Mouse (Mus musculus) forebrain, embryonic 14.5 days (tissue): ENCODE measurements around the gene Obsl1. TPM values are rescaled to one million over a fixed set of nuclear protein-coding genes. Genes with fewer than 3 reads are reported as not detected.

Experiments used
- ATAC-seq: fragments of 200-750 bp; cut with Nextera tagmentation; 2 replicates; pipeline ENCODE4 v1.8.0; 2017; ENCODE audit warnings: mild to moderate bottlenecking, moderate library complexity
- DNase-seq: peaks from one replicate; pipeline ENCODE4 v3.0.0-alpha.2; 2015; ENCODE audit warnings: low spot score
- H3K27ac ChIP-seq: fragments of 300-500 bp; sonication (generic); 2 replicates; pipeline ENCODE4 v1.5.1; 2014; ENCODE audit warnings: low read depth, mild to moderate bottlenecking, control low read depth, low read length, moderate library complexity
- H3K27me3 ChIP-seq: fragments of 300-500 bp; sonication (generic); replicated peaks from 2 replicates; pipeline ENCODE4 v1.6.1; 2014; ENCODE audit warnings: low read length, control low read depth, mixed read lengths; ENCODE audit not compliant: control insufficient read depth, insufficient read depth
- H3K36me3 ChIP-seq: fragments of 300-500 bp; sonication (generic); 2 replicates; pipeline ENCODE4 v1.6.1; 2014; ENCODE audit warnings: low read length, control low read depth; ENCODE audit not compliant: control insufficient read depth, insufficient read depth
- H3K4me1 ChIP-seq: fragments of 300-500 bp; sonication (generic); 2 replicates; pipeline ENCODE4 v1.6.1; 2014; ENCODE audit warnings: antibody characterized with exemption, low read length, control low read depth; ENCODE audit not compliant: control insufficient read depth, insufficient read depth
- H3K4me2 ChIP-seq: fragments of 300-500 bp; sonication (generic); 2 replicates; pipeline ENCODE4 v1.6.1; 2014; ENCODE audit warnings: mild to moderate bottlenecking, control low read depth, low read length
- H3K4me3 ChIP-seq: fragments of 300-500 bp; sonication (generic); 2 replicates; pipeline ENCODE4 v1.5.1; 2014; ENCODE audit warnings: low read depth, low read length, control low read depth
- H3K9ac ChIP-seq: fragments of 300-500 bp; sonication (generic); 2 replicates; pipeline ENCODE4 v1.6.1; 2014; ENCODE audit warnings: mild to moderate bottlenecking, low read length, control low read depth, moderate library complexity
- H3K9me3 ChIP-seq: fragments of 300-500 bp; sonication (generic); replicated peaks from 2 replicates; pipeline ENCODE4 v1.6.1; 2016; ENCODE audit warnings: low read length, control low read depth, mixed read lengths; ENCODE audit not compliant: control insufficient read depth
- WGBS: fragments of 180-500 bp; shearing (Covaris S2); extraction: QIAGEN DNeasy Blood & Tissue Kit; methylation state at CpG from one replicate; pipeline ENCODE4 v1.1.7; 2014; 5-methylcytosine and 5-hydroxymethylcytosine counted together
- polyA plus RNA-seq: library from polyadenylated mRNA; unstranded; fragments of >200 nt; fragmentation: Nextera tagmentation; extraction: Ambion mirVana; gene quantifications from 2 replicates; pipeline ENCODE4 v1.2.1, GENCODE M21; 2014

Obsl1 gene
- polyA plus RNA-seq, 1 experiment from 2014 or later = 17.0 TPM

DNA sequence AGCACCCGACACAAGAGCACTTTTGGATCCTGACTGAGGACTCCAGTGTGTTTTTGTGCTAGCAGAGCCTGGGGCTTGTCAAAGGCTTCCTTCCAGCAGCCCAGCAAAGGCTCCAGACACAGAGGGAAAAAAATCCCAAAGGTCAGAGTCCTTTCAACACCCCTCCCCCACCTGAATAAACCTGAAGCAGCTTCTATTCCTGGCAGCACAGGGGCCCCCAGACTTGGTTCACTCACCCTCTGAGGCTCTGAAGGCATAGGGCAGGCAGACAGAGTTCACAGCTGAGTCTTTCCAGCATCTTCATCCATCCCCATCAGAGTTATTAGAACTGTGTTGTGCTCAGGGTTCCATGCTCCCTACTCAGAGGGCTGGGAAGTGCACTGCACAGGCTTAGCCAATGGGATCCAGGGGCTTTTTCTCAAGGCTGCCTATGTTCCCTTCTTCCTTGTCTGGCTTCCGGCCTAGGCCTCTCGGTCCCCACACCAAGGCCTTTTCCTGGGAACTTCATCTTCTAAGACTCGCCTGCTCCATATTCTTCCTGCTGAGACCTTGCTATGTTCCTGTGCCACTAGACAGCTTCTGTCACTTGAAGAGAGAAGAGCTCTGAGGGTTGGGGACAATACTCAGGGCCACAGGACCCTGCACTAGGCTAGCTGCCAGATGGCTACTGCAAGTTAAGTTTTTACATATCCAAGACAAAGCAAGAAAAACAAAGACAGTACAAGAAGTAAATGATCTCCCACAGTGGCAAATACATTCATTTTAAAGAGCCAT is 5.4 kb upstream of the Obsl1 start:
- no peaks in the 10 kb centered on the region for H3K36me3 ChIP-seq
- no peak overlapping the region for H3K9ac ChIP-seq
- H3K9me3 ChIP-seq = no peaks in the 10 kb centered on the region
- no peak overlapping the region for H3K27ac ChIP-seq
- H3K4me3 ChIP-seq = no peak overlapping the region
- no peaks in the 10 kb centered on the region for H3K4me1 ChIP-seq
- ATAC-seq = no peak
- 59% methylated on average over 4 of the region's 4 CpGs for WGBS
- 0 out of 2 replicates have a peak, but pooled peaks cover 4% of the 10 kb centered on the region for H3K27me3 ChIP-seq
- DNase-seq = no peak
- H3K4me2 ChIP-seq = no peak overlapping the region

DNA sequence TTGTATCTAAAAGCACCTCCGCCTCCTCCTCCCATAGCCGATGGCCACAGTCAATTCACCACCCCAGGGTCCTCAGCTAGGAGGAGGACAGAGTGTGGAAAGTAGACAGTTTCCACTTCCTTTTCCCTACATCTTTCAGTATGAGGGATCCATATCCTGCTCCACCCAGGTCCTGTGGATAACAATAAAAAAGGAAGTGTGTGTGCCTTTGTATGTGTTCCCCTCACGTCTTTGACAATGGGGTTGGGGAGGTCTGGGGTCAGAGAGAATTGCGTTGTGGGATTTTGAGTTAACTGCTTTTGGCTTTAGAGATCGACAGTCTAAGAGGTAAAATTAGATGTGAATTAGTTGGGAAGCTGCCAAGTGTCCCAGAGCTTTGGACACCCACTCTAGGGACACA is 3.9 kb upstream of the Obsl1 start:
- H3K9me3 ChIP-seq = no peaks in the 10 kb centered on the region
- H3K4me2 ChIP-seq = no peak overlapping the region
- no peak overlapping the region for H3K9ac ChIP-seq
- 0 out of 2 replicates have a peak, but pooled peaks cover 4% of the 10 kb centered on the region for H3K27me3 ChIP-seq
- H3K27ac ChIP-seq = no peak overlapping the region
- H3K36me3 ChIP-seq = no peaks in the 10 kb centered on the region
- H3K4me1 ChIP-seq = peaks cover under 1% of the 10 kb centered on the region
- 72% methylated on average over 5 of the region's 5 CpGs for WGBS
- ATAC-seq (no peak), DNase-seq (no peak)
- no peak overlapping the region for H3K4me3 ChIP-seq

DNA sequence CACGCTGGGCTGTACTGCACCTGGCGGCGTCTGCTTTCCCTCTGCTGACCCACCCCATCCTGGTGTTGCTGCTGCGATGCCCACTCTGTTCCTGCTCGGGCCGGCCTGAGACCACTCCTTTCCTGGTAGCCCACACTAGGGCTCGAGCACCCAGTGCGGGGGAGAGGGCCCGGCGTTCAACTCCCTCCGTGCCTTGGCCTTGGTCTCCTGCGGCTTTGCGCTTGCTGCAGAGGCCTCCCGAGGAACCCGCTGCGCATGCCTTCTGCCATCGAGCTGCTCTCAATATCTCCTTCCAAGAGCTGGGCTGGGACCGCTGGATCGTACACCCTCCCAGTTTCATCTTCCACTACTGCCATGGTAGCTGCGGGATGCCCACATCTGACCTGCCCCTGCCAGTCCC is 3.3 kb upstream of the Obsl1 start:
- DNase-seq (no peak), ATAC-seq (no peak)
- Histone ChIP-seq H3K4me3 (no peak overlapping the region), H3K27me3 (0 out of 2 replicates have a peak, but pooled peaks cover 4% of the 10 kb centered on the region), H3K27ac (no peak overlapping the region), H3K4me1 (peaks cover 3% of the 10 kb centered on the region), H3K9me3 (no peaks in the 10 kb centered on the region), H3K36me3 (no peaks in the 10 kb centered on the region), H3K9ac (no peak overlapping the region), H3K4me2 (no peak overlapping the region)
- WGBS = 59% methylated on average over 20 of the region's 20 CpGs

DNA sequence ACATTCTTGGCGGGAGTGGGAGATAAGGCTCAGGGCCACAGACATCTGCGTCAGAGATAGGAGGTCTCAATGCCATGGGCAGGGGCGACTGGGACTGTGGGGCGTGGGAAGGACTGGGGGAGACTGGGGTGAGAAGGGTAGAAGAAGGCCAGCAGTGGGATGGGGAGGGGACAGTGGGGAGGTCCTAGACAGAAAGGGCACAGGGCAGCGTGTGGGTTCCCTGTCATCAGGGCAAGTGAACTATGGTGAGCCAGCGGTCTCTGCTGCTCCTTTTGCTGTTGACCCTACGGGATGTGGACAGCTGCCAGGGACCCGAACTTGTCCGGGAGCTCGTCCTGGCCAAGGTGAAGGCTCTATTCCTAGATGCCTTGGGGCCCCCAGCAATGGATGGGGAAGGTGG is 754 bp upstream of the Obsl1 start, which contains the start of gene Inha:
TSS of gene Inha (plus strand) at position 72 of the 400 bp plus-strand sequence.
- Histone ChIP-seq H3K9me3 (no peaks in the 10 kb centered on the region), H3K9ac (peak within 1 kb of the TSS; percentile 97), H3K4me1 (peaks cover 9% of the 10 kb centered on the region), H3K4me2 (peak within 1 kb of the TSS; percentile 76), H3K4me3 (peak within 1 kb of the TSS; percentile 86), H3K27ac (peak within 1 kb of the TSS; percentile 79), H3K36me3 (peaks cover 6% of the 10 kb centered on the region), H3K27me3 (0 out of 2 replicates have a peak, but pooled peaks cover 4% of the 10 kb centered on the region)
- ATAC-seq (no peak), DNase-seq (no peak)
- 83% methylated on average over 10 of the region's 10 CpGs for WGBS

DNA sequence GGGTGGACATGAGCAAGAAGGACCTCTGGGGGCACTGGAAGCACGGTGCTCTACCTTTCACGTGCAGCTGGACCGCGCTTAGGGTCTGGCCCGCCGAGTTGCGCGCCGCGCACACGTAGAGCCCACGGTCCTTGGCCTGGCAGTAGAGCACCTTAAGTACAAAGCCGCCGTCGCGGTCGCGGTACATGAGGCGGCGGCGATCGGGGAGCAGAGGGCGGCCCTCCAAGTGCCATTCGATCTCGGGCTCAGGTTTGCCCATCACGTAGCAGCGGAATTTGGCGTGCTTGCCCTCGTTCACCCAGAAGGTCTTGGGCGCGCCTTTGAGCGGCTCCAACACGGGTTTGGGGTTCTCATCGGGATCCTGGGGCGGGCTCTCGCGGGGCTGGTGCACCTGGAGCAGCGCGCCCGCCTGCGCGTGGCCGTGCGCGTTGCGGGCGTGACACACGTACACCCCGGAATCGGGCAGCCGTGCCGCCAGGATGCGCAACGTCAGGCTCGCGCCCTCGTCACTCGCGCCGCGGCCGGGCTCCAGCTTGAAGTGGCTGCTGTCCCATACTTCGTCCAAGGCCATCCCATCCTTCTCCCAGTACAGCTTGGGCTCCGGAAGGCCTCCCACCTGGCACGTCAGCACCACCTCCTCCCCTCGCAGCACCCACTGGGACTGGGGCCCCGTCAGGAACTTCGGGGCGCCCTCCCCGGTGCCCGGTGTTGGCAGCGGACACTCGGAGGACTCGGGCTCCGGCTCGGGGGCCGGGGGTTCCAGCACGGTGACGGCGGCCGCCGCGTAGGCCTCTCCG is 895 bp downstream of the Obsl1 start:
- Histone ChIP-seq H3K27me3 (0 out of 2 replicates have a peak, but pooled peaks cover 4% of the 10 kb centered on the region), H3K4me3 (peak overlapping the region; percentile 86), H3K4me1 (peaks cover 9% of the 10 kb centered on the region), H3K36me3 (peaks cover 19% of the 10 kb centered on the region), H3K9me3 (no peaks in the 10 kb centered on the region), H3K4me2 (peak overlapping the region; percentile 76), H3K27ac (peak overlapping the region; percentile 79), H3K9ac (peak overlapping the region; percentile 97)
- under 1% methylated on average over 84 of the region's 84 CpGs for WGBS
- ATAC-seq = peak; percentile 80
- peak; percentile 76 for DNase-seq

DNA sequence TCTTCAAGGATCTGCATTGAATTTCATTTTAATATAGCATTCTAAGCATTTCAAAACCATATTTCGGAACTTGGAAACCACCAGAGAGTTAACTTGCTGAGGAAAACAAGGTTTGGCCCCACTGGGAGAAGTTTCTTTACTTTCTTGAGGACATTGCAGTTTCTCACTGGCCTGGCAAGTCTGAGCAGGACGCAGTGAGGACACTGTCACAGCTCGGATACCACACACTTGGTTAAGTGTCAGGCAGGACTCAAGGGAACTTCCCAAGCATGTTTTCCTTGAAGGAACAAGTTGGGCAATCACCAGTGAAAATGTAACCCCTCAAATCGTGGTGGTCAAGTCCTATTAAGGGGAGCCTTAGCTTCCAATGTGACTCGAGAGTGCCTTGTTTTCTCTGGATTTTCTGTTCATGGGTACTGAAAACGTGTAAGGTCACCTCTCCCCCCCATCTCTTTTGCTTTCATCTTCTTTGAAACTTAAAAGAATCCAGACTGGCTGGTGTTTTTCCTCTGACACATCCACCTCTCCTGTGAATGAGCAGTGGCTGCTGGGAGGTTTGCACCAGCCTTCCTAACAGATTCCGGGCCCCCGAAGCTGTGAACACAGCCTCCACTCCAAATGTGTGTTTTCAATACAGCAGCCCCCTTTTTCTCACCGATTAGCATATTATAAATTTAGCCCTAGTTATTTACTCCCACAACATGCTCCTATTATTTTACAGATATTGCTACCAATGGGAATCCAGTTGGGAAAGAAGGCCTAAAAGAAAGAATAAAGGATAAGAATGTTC is 1.8 kb downstream of the Obsl1 start:
- ATAC-seq (no peak), DNase-seq (no peak)
- H3K4me3 ChIP-seq = peak overlapping the region; percentile 86
- peak overlapping the region; percentile 76 for H3K4me2 ChIP-seq
- no peaks in the 10 kb centered on the region for H3K9me3 ChIP-seq
- 0 out of 2 replicates have a peak, but pooled peaks cover 4% of the 10 kb centered on the region for H3K27me3 ChIP-seq
- H3K4me1 ChIP-seq = peaks cover 9% of the 10 kb centered on the region
- H3K9ac ChIP-seq = peak overlapping the region; percentile 97
- whole genome bisulfite sequencing = 64% methylated on average over 9 of the region's 9 CpGs
- no peak overlapping the region for H3K27ac ChIP-seq
- peaks cover 28% of the 10 kb centered on the region for H3K36me3 ChIP-seq

DNA sequence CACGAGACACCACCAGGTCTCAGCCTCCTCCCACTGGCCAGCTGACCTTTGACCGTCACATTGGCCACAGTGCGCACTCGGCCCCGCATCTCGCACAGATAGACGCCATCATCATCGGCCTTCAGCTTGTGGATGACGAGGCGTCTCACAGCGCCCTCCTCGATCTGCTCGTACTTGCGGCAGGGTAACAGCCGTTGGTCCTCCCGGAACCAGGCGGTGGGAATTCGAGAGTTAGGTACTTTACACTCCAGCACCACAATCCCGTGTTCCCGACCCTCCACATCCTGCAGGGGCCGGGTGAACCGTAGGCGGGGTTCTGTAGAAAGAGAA is 2.6 kb downstream of the Obsl1 start:
- ATAC-seq (no peak), DNase-seq (no peak)
- no peak overlapping the region for H3K4me2 ChIP-seq
- H3K9me3 ChIP-seq = no peaks in the 10 kb centered on the region
- H3K27ac ChIP-seq = no peak overlapping the region
- H3K4me1 ChIP-seq = peaks cover 9% of the 10 kb centered on the region
- H3K9ac ChIP-seq = no peak overlapping the region
- H3K27me3 ChIP-seq = 0 out of 2 replicates have a peak, but pooled peaks cover 4% of the 10 kb centered on the region
- WGBS = 71% methylated on average over 23 of the region's 23 CpGs
- H3K36me3 ChIP-seq = peaks cover 34% of the 10 kb centered on the region
- no peak overlapping the region for H3K4me3 ChIP-seq

DNA sequence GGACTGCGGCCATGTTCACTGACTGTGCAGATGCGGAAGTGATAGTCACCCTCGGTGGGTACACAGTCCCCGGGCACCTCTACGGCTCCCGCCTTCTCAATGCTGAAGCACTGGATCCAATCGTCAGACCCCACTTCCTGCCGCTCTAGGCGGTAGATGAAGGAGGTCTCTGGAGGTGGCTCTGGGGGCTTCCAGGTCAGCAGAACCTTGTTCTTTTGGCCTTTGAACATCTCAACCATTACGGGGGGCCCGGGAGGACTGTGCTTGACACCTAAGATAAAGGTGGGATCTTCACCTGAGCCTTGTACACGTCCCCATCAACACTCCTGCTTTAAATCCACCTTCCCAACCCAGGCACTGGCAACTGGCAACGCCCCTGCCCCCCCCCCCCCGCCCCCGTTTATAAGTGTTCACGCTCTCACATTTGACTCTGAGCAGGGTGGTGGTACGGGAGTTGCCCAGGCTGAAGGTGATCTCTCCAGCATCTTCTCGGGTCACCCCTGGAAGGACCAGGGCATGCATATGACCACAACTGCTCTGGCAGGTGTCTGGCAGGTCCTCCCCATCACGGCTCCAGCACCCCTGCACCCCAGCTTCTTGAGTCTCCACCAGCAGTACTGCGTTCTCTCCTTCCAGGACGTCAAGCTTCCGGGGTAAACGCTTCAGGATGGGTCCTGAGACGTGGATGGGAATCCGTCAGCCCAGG is 3.2 kb downstream of the Obsl1 start:
- Histone ChIP-seq H3K27ac (no peak overlapping the region), H3K36me3 (peaks cover 39% of the 10 kb centered on the region), H3K27me3 (0 out of 2 replicates have a peak, but pooled peaks cover 3% of the 10 kb centered on the region), H3K9ac (no peak overlapping the region), H3K4me2 (no peak overlapping the region), H3K4me3 (no peak overlapping the region), H3K9me3 (no peaks in the 10 kb centered on the region), H3K4me1 (peaks cover 9% of the 10 kb centered on the region)
- no peak for DNase-seq
- WGBS = 92% methylated on average over 25 of the region's 25 CpGs
- no peak for ATAC-seq
